Mouse (Mus musculus): Measurements from ENCODE around the gene Sptlc2. TPM values are rescaled to one million over a fixed set of nuclear protein-coding genes. Genes with fewer than 3 reads are reported as not detected.
A peak's percentile ranks its signal among the peaks of the same experiment; 100 is the strongest.
"Not testable (repeated sequence)": the region's sequence is repeated elsewhere in the genome, so short reads cannot be mapped to it uniquely, and the experiment has no call there.

Sptlc2 gene
- polyA plus RNA-seq, 2 experiments from 2014 or later = 66.1 to 85.8 TPM

DNA sequence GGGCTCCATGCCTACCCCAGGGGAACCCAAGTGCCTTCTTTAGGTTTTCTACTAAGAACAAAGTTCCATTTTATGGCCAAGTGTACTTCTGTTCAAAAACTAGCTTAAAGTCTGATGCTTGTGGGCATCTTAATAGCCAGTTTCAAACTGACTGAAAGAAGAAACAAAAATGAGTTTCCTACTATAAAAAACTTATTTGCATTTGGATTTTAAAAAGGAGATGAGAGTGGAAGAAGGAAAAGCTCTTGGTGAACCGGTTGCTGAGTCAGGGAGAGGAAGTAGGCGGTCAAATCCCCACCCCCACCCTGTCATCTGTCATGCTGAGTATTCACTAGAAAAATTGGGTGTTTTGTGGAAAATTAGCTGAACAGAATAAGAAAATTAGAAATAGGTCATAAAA, 57.9 kb downstream of the Sptlc2 start:
- no peak for ATAC-seq

DNA sequence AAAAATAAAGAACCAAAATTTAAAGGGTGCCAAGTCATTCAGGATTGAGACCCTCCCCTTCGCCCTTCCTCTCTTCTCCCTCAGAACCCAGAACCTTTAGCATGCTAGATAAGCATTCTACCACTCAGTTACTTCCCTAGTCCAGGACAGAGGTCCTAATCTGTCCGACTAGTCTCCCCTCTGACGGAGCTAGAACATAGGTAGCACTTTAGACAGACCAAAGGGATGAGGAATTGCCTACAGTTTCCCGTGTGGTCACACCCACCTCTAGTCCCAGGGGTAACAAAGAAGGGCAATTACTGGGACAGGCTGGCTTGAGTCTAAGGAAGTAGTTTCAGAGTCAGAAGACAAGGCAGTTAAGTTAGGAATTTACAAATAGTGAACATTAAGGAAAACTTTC, 60.1 kb downstream of the Sptlc2 start:
- no peak for ATAC-seq

DNA sequence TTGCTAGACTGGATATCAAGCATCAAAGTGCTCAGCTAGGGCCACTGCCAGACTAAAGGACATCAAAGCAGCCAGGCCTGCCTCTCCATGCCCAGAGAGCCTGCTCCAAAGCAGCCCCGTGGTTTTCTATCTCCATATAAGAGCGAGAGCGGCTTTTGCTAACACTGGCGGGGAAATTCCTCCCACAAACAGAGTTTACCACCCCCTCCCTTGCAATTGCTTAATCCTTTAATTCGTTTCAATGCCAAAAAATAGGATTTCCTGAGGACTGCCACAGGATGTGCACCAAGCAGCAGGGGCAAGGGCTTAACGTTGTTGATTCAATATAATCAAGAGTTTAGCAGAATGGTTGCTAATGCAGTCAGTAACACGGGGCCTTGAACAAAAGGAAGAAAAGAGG, 60.5 kb downstream of the Sptlc2 start:
- no peak for ATAC-seq

DNA sequence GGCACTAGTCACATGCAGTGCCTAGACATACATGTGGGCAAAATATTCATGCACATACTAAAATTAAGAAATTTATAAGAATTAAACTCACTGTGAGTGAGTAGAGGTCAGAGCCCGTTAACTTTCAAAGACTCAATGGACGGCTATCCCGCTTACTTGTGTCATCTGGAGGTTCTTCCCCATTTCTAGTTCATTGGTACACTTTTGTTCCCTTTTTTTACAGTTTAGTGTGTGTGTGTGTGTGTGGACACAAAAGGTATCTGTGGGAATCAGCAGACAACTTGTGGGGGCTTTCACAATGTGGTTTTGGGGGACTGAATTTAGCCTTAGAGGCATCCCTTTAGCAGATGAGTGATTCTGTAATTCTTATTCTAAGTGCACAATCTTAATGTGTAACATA, 62.7 kb downstream of the Sptlc2 start:
- no peak for ATAC-seq

DNA sequence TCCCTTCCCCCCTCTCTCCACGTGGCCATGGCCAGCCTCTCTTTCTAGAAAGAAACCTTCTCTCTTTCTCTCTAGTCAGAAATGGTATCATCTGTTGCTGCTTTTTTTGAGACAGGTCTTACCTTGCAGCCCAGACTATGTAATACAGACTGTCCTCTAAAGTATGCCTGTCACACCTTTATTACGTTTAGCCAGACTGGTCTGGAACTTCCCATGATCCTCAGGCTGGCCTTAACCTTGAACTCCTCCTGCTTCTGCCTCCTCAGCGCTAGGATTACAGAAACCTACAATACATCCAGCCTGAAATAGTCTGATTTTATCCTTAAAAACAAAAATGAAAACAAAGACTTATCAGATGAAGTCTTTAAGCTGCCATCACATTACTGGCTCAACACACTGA, 68.9 kb downstream of the Sptlc2 start:
- no peak for ATAC-seq

DNA sequence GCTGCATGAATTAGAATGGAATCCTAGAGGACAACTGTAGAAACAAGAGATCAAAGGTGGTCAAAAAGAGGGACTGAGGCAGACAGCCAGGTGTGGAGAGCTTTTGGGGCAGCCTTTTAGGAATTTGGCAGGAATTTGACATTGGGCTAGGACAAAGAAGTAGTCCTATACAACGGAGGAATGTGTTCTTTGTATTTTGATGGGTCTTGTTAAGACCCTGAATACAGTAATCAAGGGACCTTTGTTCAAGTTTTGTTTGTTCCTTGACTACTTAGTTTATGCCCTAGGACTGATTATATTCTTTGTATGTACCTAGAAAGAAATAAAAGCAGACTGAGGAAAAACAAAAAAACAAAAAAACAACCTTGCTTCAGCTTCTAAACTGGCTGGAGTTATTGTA, 70.2 kb downstream of the Sptlc2 start:
- no peak for ATAC-seq

DNA sequence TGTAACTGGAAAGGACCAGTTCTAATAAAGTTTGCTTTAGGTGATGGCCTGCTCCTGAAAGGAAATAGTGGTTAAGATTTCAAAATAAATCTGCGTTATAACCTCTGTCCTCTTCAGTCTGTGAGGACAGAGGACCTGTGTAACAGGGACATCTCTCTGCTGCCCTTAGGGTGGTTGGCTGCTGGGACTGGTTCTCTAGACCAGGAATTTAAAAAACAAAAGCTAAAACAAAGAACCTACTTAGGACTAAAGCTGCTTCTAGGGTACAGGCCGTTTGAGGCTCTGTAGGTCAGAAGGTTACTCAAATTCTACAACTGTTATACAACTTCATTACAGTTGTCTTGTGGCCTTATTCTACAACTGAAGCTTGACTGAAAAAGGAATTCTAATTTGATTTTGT, 75.1 kb downstream of the Sptlc2 start:
- ATAC-seq = no peak

DNA sequence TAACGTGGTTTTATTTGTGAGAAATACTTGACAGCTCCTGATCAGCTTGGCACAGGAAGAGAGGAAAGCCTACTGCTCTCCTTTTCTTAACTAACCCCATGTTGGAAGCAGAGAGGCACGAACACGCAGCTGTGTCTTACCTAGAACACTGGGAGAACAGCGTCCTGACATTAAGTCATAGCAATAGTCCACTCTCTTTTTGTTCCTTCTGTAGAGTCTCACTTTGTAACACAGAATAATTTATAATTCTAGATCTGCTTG, 81.6 kb downstream of the Sptlc2 start:
- ATAC-seq = not testable (repeated sequence)

DNA sequence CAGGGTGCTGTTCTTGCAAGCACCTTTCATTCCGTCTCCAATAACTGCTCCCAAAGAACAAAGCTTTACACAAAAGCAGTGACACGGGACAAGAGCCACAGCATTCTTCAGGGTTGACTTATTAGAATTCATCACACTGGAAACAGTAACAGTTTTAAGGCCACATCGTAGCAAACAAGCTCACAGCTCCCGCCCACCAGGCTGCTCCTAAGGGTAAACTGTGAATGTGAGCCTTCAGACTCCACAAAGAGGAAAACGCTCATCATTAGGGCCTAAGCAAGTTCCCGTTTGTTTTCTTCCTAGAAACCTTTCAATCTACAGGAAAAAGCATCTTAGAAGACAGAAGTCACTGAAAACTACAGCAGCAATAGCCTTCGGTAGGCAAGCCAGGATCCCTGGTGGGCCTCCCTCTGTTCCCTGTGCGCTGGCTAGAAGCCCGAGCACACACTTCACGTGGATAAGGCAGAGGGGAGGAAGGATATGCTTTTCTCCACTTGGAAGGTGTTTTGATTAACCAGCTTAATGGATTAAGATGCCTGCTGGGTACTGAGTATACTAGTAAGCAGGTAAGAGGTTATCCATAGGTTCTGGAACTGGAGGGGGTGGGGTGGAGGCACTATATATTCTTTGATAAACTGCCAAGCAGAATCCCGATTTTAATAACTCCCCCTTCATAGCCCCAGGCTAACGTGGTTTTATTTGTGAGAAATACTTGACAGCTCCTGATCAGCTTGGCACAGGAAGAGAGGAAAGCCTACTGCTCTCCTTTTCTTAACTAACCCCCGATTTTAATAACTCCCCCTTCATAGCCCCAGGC, 82.2 kb downstream of the Sptlc2 start:
- ATAC-seq = no peak

DNA sequence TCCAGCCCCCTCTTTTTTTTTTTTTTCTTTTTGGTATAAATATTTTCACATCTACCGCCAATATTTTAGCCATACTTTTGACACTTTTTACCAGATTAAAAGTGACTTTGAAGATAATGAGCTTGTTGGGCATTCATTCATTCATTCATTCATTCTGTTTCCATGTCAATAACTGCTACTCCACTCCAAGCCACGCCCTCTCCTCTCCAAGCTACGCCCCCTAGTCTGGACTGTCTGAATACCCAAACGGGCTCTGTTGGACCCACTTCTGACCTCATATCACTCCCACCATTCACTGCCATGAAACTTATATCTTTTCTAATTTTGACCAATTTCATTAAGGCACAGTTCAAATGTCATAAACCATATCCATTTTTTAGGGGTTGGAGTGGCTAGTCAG, 87.0 kb downstream of the Sptlc2 start:
- ATAC-seq = no peak

DNA sequence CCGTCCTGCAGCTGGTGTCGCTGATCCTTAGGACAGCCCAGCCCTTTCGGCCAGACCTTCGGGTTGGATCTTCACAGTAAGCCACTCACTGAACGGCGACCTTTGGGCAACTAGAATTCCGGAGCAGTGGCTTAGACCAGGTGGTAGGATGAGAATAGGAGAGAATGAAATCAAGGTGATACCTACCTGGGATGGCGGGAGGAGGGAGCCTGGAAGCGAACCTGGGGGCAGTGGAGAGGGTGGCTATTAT, 87.8 kb downstream of the Sptlc2 start:
- ATAC-seq = no peak

DNA sequence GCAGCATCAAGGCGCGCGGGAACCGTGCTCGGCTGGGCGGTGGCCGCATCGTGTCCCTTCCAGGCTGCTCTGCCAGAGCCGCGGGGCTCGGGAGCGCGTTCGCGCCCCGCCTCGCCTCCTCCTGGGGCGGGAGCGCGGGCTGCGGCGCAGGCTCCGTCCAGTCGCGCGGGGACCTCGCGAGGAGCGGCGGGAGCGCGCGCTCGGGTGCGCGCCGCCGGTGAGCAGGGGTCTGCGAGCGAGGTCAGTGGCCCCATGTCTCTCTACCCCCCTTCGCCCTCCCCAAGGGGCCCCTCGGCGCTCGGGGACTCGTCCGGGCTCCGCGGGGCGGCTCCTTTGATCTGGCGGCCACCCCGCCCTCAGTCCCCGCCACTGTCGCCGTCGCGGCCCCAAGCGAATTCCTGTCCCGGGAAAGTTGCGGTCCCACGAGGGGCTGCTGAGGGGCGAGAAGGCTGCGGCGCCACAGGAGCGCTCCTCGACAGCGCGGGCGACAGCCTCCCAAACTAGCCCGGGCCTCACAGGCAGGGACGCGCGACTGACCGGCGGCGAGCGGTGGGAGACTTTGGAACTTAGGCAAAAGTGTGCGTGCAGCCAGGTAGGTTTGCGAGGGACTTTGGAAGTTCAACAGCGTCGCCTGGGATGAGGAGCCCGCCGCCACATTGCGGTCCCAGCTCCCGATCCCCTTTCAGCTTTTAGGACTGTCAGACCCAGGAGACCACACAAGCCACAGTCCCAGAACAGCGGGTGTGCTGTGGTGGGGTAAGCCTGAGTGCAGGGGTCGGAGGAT, 88.3 kb downstream of the Sptlc2 start, which contains the start of gene Ism2:
Gene Ism2 (minus strand): TSS at position 49 of the 784 bp plus-strand sequence.
- no peak for ATAC-seq

DNA sequence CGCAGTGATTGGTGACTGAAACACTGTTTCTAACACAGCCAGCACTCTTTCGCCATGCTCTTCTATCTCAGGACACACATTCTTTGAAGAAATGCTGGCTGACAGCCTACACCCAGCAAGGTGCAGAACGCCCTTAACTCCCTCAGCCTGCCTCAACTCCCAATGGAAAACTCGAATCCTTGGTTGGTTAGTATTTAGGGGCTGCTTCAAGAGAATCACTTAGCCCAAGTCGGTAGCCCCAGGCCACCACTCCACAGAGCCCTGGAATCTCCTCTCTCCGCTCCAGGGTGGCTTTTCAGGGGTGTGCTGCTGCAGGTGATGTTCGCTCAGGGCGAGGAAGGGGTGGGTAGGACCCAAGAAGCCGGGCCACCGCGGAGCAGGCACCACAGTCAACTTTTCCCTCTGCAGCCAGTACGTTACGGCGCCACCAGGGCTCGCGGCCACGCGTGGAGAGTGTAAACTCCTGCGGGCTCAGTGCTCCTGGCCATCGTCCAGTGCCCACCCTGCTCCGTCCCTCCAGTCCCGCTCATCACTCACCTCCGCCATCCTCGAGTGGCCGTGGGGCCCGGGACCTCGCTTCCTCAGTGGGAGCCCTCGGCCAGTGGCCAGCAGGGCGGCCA, 89.0 kb downstream of the Sptlc2 start:
- peak; percentile 19 for ATAC-seq

DNA sequence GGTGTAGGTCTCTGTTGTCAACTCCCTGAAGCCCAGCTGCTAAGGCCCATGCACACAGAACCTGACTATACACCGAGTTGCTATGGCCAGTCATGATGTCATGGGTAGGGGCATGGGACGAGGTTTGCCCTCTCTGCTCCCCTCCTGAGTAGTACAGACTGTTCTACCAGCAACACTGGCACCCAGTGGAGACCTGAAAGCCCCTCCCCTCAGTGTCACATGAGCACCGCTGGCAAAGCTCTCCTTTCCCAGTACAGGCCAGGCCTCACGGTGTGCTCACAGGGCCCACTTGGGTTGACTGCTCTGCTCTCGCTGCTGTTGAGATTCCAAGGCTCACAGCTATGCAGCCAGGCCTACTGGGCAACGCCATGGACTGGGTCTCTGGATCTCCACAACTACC, 94.2 kb downstream of the Sptlc2 start:
- no peak for ATAC-seq

DNA sequence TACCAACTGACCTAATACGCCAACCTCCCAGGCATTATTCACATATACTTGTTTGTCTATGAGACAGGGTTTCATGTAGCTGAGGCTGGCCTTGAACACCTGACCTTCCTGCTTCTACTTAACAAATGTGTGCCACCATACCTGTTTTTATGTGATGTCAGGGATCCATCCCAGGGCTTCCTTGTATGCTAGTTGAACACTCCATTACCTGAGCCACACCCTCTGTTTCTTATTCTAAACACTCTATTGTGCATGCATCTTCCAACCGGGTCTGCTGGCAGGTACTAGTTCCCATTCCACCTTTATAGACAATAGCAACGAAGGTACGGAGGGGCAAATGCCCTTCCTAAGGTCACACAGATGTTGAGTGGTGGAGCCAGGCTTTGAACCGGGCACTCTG, 99.1 kb downstream of the Sptlc2 start:
- ATAC-seq = no peak

DNA sequence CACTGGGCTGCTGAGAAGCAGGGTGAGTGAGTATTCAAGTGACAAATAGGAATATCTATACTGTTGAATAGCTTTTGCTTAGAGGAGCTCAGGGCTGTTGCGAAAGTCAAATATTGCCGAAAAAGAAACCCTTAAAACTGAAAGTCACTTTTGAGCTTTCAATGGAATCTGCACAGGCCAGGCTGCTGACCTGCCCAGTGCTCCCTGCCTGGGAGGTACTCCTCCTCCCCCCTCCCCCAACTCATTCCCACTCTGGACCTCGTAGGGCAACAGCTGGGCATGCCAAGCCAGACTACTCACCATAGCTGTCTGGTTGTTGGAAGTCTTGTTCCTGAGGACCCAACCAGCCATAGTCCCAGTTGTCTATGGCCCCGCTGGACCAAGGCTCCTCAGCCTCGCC, 103.4 kb downstream of the Sptlc2 start:
- ATAC-seq = no peak

DNA sequence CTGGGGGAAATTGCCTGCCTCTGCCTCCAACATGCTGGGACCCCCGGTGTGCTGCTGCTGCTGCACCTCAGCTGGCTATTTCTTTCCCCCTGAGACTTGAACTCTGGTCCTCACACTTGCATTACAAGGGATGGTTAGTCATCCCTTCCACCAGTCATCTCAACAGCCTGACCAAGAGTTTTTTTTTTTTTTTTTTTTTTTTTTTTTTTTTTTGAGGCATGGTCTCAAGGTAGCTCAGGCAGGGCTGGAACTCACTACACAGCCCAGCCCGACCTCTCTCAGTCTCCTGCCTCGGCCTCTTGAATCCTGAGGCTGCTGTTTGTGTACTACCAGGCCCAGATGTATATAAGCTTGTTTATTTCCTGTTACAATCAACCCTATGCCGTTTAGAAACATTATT, 103.9 kb downstream of the Sptlc2 start:
- no peak for ATAC-seq

DNA sequence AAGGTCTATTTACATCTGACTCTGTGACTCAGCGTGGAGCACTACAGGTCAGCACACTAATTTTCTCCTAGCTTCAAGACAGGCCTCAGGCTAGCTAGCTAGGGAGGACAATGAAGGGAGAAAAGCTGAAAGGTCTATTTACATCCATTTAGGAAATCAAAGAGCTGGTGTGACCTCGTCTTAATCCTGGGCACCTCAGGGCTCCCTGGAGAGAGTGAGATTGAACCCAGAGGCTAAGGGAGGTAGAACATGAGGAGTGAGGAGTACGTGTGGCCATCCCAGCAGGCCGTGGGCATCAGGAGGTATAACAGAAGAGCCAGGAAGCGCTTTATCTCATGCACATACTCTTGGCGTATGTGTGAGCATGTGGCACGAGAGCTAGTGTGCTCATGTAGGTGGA, 104.4 kb downstream of the Sptlc2 start:
- ATAC-seq = no peak

DNA sequence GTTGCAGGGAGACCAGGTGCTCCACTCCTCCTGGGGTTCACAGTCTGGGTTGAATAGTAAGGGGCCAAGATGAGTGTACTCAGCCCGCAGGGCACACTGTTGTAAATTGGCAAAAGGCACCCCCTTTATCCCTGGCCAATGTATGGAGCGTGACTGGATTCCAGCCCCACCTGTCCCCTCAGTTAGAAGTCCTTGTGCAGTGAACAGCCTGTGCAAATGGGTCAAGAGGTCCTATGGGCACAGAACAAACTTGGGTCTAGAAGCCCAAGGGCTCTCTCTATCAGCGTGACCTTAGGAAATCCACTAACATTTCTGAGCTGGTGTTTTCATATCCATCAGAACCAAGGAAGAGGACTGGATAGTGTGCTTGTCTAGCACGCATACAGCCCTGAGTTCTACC, 105.4 kb downstream of the Sptlc2 start:
- no peak for ATAC-seq

DNA sequence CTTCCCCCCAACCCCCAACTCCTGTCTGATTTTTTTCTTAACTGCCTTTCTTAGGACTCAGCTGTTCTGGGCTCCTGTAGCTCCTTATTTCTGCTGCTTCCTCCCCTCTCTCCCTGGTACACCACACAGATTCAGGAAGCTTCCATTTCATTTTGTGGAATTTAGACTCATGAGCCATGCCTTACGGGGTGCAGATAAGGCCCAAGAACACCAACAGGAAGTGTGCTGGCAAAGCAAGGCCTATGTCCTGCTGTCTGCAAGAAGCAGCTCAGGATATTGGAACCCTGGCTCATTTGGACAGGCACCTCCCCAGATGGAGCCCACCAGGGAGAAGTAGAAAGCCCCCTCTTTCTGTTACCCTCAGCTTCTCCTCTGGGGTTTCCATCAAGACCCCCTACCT, 106.4 kb downstream of the Sptlc2 start:
- no peak for ATAC-seq

DNA sequence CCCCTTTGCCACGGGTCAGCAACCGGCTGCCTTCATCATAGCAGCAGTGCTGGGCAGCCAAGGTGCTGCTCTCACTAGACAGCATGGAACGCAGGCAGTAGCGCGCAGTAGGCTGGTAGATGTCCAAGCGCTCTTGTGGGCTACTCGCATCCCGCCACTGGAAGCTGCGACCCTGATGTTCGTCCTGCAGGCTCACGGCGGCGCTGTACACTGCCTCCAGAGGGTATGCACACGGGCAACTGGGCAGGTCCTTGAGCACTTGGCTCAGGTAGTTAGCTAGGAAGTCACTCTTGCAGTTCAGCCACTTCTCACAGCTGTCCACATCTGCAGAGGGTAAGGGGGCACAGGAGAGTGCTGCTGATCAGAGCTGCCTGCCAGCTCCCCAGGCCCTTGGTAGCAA, 108.3 kb downstream of the Sptlc2 start:
- ATAC-seq = no peak

DNA sequence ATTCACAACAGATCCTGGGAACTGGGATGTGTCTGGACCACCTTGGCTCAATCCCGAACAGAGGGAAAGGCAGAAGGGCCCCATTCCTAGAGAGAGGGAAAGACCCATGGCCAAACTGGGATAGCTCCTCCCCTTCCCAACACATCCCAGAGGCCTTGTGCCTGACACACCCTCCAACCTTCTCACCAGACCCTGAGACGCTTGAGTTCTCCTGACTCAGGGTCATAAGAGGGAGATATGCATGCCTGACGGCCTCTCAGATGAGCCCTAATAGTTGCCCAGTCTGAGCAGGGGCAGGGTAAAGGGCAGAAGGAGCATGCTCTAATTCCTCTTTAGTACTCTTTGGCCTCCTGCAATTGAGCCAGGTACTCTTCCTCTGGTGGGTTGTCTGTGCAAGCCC, 108.8 kb downstream of the Sptlc2 start:
- no peak for ATAC-seq

DNA sequence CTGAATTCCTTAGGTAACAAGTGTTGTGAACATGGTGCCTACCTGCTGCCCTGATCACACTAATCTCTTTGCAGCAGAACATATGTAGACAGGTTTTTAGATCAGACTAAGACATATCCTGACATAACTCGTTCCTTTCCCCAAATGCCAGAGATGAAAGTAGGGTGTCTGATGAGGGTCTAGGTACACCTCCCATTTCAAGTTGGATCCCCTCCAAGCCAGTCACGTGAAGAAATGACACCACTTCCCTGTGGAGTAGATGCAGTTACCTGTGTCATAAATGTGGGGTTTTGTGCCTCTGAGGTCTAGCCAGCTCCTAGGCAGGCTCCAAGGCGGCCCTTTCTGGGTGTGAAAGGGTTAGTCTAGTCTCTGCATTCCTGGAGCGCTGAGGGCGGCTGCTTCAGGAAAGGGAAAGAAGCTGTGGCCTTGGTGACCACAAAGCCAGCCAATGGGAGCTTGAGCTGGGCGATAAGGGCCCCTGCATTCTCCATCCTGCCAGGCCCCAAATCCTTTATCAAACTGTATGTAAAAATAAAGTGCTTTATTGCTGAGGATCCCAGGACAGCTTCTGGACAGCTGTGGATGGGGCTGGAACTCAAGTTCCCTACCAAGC, 109.9 kb downstream of the Sptlc2 start:
- ATAC-seq = no peak

DNA sequence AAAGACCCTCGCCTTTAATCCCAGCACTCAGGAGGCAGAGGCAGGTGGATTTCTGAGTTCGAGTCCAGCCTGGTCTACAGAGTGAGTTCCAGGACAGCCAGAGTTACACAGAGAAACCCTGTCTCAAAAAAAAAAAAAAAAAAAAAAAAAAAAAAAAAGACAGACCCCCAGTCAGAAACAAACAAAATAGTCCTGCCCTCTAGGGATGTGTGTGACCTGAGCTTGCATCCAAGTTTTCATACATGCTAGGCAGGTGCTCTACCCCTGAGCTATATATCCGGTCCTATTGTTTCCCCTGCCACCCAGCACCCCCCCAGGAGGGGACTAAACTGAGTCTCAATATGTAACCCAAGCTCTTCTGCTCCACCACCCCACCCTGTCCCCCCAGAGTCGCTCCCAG, 110.9 kb downstream of the Sptlc2 start:
- not testable (repeated sequence) for ATAC-seq
